Mouse (Mus musculus): ENCODE data around the gene 4933430I17Rik. TPM values are rescaled to one million over a fixed set of nuclear protein-coding genes. Genes with fewer than 3 reads are reported as not detected.
A peak's percentile ranks its signal among the peaks of the same experiment; 100 is the strongest.

The 4933430I17Rik gene
- polyA plus RNA-seq, 1 experiment from 2014 or later, result 0.49 TPM

DNA sequence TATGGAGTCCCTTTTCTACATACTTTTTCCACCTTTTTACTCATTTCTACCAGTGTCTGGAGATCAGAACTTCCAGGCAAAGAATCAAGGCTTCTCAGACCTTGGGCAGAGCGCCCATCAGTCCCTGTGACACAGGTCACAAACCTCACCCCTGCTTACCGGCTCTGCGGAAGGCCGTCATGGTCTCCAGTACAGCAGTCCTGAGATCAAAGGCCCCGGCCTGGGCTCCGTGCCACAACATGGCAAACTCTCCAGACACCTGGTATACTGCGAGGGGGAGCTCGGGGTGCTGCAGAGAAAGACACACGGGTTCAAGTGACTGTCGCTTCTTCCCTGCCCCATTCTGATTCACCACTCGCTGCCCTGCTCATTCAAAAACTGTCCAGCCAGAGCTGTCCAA, 15.2 kb upstream of the 4933430I17Rik start:
- Histone ChIP-seq H3K27ac (ENCODE audit: low read length) (no peak overlapping the region), H3K4me3 (ENCODE audit: low read depth, low read length) (no peak overlapping the region), H3K36me3 (ENCODE audit: control insufficient read depth, insufficient read depth, low read length) (peaks cover 65% of the 10 kb centered on the region), H3K4me1 (ENCODE audit: control insufficient read depth, insufficient read depth, low read length) (peaks cover 3% of the 10 kb centered on the region; the same call in 1 of the 2 replicates), H3K4me2 (replicated peaks; ENCODE audit: low read depth, low read length) (no peak overlapping the region), H3K27me3 (ENCODE audit: control insufficient read depth, insufficient read depth, low read length) (no peaks in the 10 kb centered on the region), H3K9me3 (ENCODE audit: control insufficient read depth, low read depth, low read length) (no peaks in the 10 kb centered on the region), H3K9ac (replicated peaks; ENCODE audit: low read depth, low read length) (no peak overlapping the region)
- WGBS, result 89% methylated on average over 11 of the region's 11 CpGs
- no peak for ATAC-seq (ENCODE audit: insufficient number of reproducible peaks, insufficient read depth, low FRiP score, low read depth)

DNA sequence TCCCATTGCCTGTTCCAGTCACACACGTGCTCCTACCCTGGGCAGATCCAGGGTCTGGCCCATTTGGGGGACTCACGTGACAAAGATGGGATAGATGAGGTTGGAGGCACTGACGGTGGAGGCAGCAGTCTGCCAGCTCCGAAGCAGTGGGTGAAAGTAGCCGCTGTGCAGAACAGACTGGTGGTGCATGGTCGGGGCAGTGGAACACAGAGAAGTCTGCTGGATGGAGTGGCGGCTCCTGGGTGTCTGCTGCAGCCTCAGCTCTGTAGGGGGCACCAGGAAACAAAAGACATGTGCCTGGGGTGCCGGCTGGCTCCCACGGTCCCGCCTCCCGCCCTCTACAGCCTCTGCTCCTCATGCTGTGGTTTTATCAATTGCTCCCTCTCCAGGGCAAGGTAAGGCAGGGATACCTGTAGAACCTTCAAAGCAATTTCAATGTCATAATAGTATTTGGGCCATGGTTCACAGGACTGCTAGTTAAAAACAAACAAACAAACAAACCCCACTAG, 11.1 kb upstream of the 4933430I17Rik start:
- Histone ChIP-seq H3K27ac (ENCODE audit: low read length) (no peak overlapping the region), H3K4me3 (ENCODE audit: low read depth, low read length) (no peak overlapping the region), H3K9me3 (ENCODE audit: control insufficient read depth, low read depth, low read length) (no peaks in the 10 kb centered on the region), H3K9ac (replicated peaks; ENCODE audit: low read depth, low read length) (no peak overlapping the region), H3K27me3 (ENCODE audit: control insufficient read depth, insufficient read depth, low read length) (no peaks in the 10 kb centered on the region), H3K4me2 (replicated peaks; ENCODE audit: low read depth, low read length) (no peak overlapping the region), H3K4me1 (ENCODE audit: control insufficient read depth, insufficient read depth, low read length) (peaks cover 30% of the 10 kb centered on the region), H3K36me3 (ENCODE audit: control insufficient read depth, insufficient read depth, low read length) (peaks cover 47% of the 10 kb centered on the region)
- 56% methylated on average over 11 of the region's 11 CpGs for WGBS
- no peak for ATAC-seq (ENCODE audit: insufficient number of reproducible peaks, insufficient read depth, low FRiP score, low read depth)

- no peak for ATAC-seq (ENCODE audit: insufficient number of reproducible peaks, insufficient read depth, low FRiP score, low read depth)
- H3K27me3 ChIP-seq (ENCODE audit: control insufficient read depth, insufficient read depth, low read length), result no peaks in the 10 kb centered on the region
- no peaks in the 10 kb centered on the region for H3K9me3 ChIP-seq (ENCODE audit: control insufficient read depth, low read depth, low read length)
- H3K36me3 ChIP-seq (ENCODE audit: control insufficient read depth, insufficient read depth, low read length), result peaks cover 38% of the 10 kb centered on the region
- no peak overlapping the region; the same call in 1 of the 2 replicates for H3K27ac ChIP-seq (ENCODE audit: low read length)
- peaks cover 30% of the 10 kb centered on the region for H3K4me1 ChIP-seq (ENCODE audit: control insufficient read depth, insufficient read depth, low read length)
- H3K4me2 ChIP-seq (replicated peaks; ENCODE audit: low read depth, low read length), result no peak overlapping the region
- H3K4me3 ChIP-seq (ENCODE audit: low read depth, low read length), result no peak overlapping the region
- 83% methylated on average over 7 of the region's 7 CpGs for WGBS
- no peak overlapping the region for H3K9ac ChIP-seq (replicated peaks; ENCODE audit: low read depth, low read length)
These were observed 10.2 kb upstream of the 4933430I17Rik start for GRCm38 (mm10) chr4:62514995-62515394.

GRCm38 (mm10) chr4:62515490-62515889, 9.7 kb upstream of the 4933430I17Rik start:
- ATAC-seq (ENCODE audit: insufficient number of reproducible peaks, insufficient read depth, low FRiP score, low read depth), result no peak
- H3K4me1 ChIP-seq (ENCODE audit: control insufficient read depth, insufficient read depth, low read length), result peaks cover 30% of the 10 kb centered on the region
- H3K27ac ChIP-seq (ENCODE audit: low read length), result peak overlapping the region; percentile 6; the same call in 1 of the 2 replicates
- H3K4me2 ChIP-seq (replicated peaks; ENCODE audit: low read depth, low read length), result no peak overlapping the region
- WGBS, result 69% methylated on average over 3 of the region's 3 CpGs
- H3K9ac ChIP-seq (replicated peaks; ENCODE audit: low read depth, low read length), result no peak overlapping the region
- H3K9me3 ChIP-seq (ENCODE audit: control insufficient read depth, low read depth, low read length), result no peaks in the 10 kb centered on the region
- H3K36me3 ChIP-seq (ENCODE audit: control insufficient read depth, insufficient read depth, low read length), result peaks cover 34% of the 10 kb centered on the region
- no peak overlapping the region for H3K4me3 ChIP-seq (ENCODE audit: low read depth, low read length)
- H3K27me3 ChIP-seq (ENCODE audit: control insufficient read depth, insufficient read depth, low read length), result no peaks in the 10 kb centered on the region

- Histone ChIP-seq H3K27ac (ENCODE audit: low read length) (peak overlapping the region; percentile 45; the same call in 1 of the 2 replicates), H3K4me2 (replicated peaks; ENCODE audit: low read depth, low read length) (peak overlapping the region; percentile 11; the same call in 1 of the 2 replicates), H3K9ac (replicated peaks; ENCODE audit: low read depth, low read length) (no peak overlapping the region), H3K9me3 (ENCODE audit: control insufficient read depth, low read depth, low read length) (no peaks in the 10 kb centered on the region), H3K36me3 (ENCODE audit: control insufficient read depth, insufficient read depth, low read length) (peaks cover 28% of the 10 kb centered on the region), H3K4me1 (ENCODE audit: control insufficient read depth, insufficient read depth, low read length) (peaks cover 30% of the 10 kb centered on the region), H3K27me3 (ENCODE audit: control insufficient read depth, insufficient read depth, low read length) (no peaks in the 10 kb centered on the region), H3K4me3 (ENCODE audit: low read depth, low read length) (no peak overlapping the region)
- 35% methylated on average over 2 of the region's 2 CpGs for WGBS
- ATAC-seq (ENCODE audit: insufficient number of reproducible peaks, insufficient read depth, low FRiP score, low read depth), result no peak
These were observed 9.1 kb upstream of the 4933430I17Rik start for GRCm38 (mm10) chr4:62516079-62516478.

GRCm38 (mm10) chr4:62516579-62516978, 8.6 kb upstream of the 4933430I17Rik start:
- ATAC-seq (ENCODE audit: insufficient number of reproducible peaks, insufficient read depth, low FRiP score, low read depth), result peak; percentile 66; the same call in 1 of the 2 replicates
- H3K4me2 ChIP-seq (replicated peaks; ENCODE audit: low read depth, low read length), result peak overlapping the region; percentile 11; the same call in 1 of the 2 replicates
- no peaks in the 10 kb centered on the region for H3K27me3 ChIP-seq (ENCODE audit: control insufficient read depth, insufficient read depth, low read length)
- no peak overlapping the region for H3K9ac ChIP-seq (replicated peaks; ENCODE audit: low read depth, low read length)
- peaks cover 24% of the 10 kb centered on the region for H3K36me3 ChIP-seq (ENCODE audit: control insufficient read depth, insufficient read depth, low read length)
- WGBS, result 71% methylated on average over 1 of the region's 1 CpGs
- H3K4me3 ChIP-seq (ENCODE audit: low read depth, low read length), result no peak overlapping the region
- H3K4me1 ChIP-seq (ENCODE audit: control insufficient read depth, insufficient read depth, low read length), result peaks cover 30% of the 10 kb centered on the region
- H3K27ac ChIP-seq (ENCODE audit: low read length), result peak overlapping the region; percentile 45; the same call in 1 of the 2 replicates
- H3K9me3 ChIP-seq (ENCODE audit: control insufficient read depth, low read depth, low read length), result no peaks in the 10 kb centered on the region

DNA sequence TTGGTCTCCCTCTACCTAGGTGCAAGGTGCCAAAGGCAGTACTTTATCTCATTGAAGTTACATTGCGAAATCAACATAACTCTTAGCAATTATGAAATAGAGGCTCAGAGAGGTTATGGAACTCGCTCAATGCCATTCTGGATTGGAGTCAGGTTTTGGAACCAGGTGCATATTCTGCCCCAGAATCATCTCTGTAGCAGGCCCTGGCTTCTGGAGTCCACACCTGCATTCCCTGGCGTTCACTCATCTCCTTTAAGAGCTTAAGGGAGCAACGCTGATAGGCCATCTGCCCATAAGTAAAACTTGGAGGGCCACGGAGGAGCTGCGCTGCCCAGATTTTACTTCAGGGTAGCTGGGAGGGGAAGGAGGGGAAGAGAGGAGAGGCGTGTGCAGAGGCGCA, 8.1 kb upstream of the 4933430I17Rik start:
- H3K36me3 ChIP-seq (ENCODE audit: control insufficient read depth, insufficient read depth, low read length), result peaks cover 19% of the 10 kb centered on the region
- no peaks in the 10 kb centered on the region for H3K27me3 ChIP-seq (ENCODE audit: control insufficient read depth, insufficient read depth, low read length)
- 80% methylated on average over 8 of the region's 8 CpGs for WGBS
- no peak for ATAC-seq (ENCODE audit: insufficient number of reproducible peaks, insufficient read depth, low FRiP score, low read depth)
- H3K9ac ChIP-seq (replicated peaks; ENCODE audit: low read depth, low read length), result no peak overlapping the region
- peaks cover 30% of the 10 kb centered on the region for H3K4me1 ChIP-seq (ENCODE audit: control insufficient read depth, insufficient read depth, low read length)
- H3K4me3 ChIP-seq (ENCODE audit: low read depth, low read length), result no peak overlapping the region
- H3K27ac ChIP-seq (ENCODE audit: low read length), result peak overlapping the region; percentile 49; the same call in 1 of the 2 replicates
- H3K4me2 ChIP-seq (replicated peaks; ENCODE audit: low read depth, low read length), result peak overlapping the region; percentile 11; the same call in 1 of the 2 replicates
- no peaks in the 10 kb centered on the region for H3K9me3 ChIP-seq (ENCODE audit: control insufficient read depth, low read depth, low read length)

GRCm38 (mm10) chr4:62517538-62518415, 7.4 kb upstream of the 4933430I17Rik start:
- Histone ChIP-seq H3K27me3 (ENCODE audit: control insufficient read depth, insufficient read depth, low read length) (no peaks in the 10 kb centered on the region), H3K9ac (replicated peaks; ENCODE audit: low read depth, low read length) (peak overlapping the region; percentile 65; the same call in 1 of the 2 replicates), H3K4me3 (ENCODE audit: low read depth, low read length) (peak overlapping the region; percentile 69), H3K27ac (ENCODE audit: low read length) (peak overlapping the region; percentile 92; the same call in 1 of the 2 replicates), H3K9me3 (ENCODE audit: control insufficient read depth, low read depth, low read length) (no peaks in the 10 kb centered on the region), H3K4me2 (replicated peaks; ENCODE audit: low read depth, low read length) (peak overlapping the region; percentile 67), H3K4me1 (ENCODE audit: control insufficient read depth, insufficient read depth, low read length) (peaks cover 30% of the 10 kb centered on the region), H3K36me3 (ENCODE audit: control insufficient read depth, insufficient read depth, low read length) (peaks cover 16% of the 10 kb centered on the region)
- 66% methylated on average over 10 of the region's 10 CpGs for WGBS
- no peak for ATAC-seq (ENCODE audit: insufficient number of reproducible peaks, insufficient read depth, low FRiP score, low read depth)
